Mouse (Mus musculus) olfactory bulb, adult 2 months (tissue): ENCODE results near the gene Acsl4. TPM values are rescaled to one million over a fixed set of nuclear protein-coding genes. Genes with fewer than 3 reads are reported as not detected.

Experiments
- H3K27ac ChIP-seq: fragments of 200-500 bp; 2 replicates; pipeline ENCODE4 v1.5.1; 2012; ENCODE audit warnings: low read depth, low read length; ENCODE audit not compliant: insufficient read depth
- H3K4me1 ChIP-seq: fragments of 200-500 bp; 2 replicates; pipeline ENCODE4 v1.6.1; 2012; ENCODE audit warnings: low read length; ENCODE audit not compliant: control insufficient read depth, insufficient read depth
- H3K4me3 ChIP-seq: fragments of 200-500 bp; 2 replicates; pipeline ENCODE4 v1.5.1; 2012; ENCODE audit warnings: mild to moderate bottlenecking, low read depth, low read length, moderate library complexity; ENCODE audit not compliant: insufficient read depth
- CTCF ChIP-seq: fragments of 200-500 bp; IDR thresholded peaks from 2 replicates; pipeline ENCODE4 v1.5.1; 2012; ENCODE audit warnings: low read depth, mild to moderate bottlenecking, low read length, moderate library complexity; ENCODE audit not compliant: insufficient read depth
- POLR2A ChIP-seq: fragments of 200-500 bp; IDR thresholded peaks from 2 replicates; pipeline ENCODE4 v1.6.1; 2012; ENCODE audit warnings: mild to moderate bottlenecking, low read depth, low read length, moderate library complexity; ENCODE audit not compliant: insufficient read depth
- whole genome bisulfite sequencing: fragments of 180-500 bp; shearing (Covaris S2); methylation state at CpG from one replicate; pipeline ENCODE4 v1.1.7; 2018; 5-methylcytosine and 5-hydroxymethylcytosine counted together
- polyA plus RNA-seq: library from polyadenylated mRNA; stranded (reverse); fragments of >200 nt; gene quantifications from 2 replicates; pipeline ENCODE4 v1.2.4, GENCODE M21; 2012; ENCODE audit warnings: low replicate concordance; ENCODE audit not compliant: missing spikeins, insufficient read depth, insufficient read length

The Acsl4 gene
- polyA plus RNA-seq, 1 experiment, result not detected

GRCm38 (mm10) chrX:142315270-142315669 is 75.1 kb downstream of the Acsl4 start:
- Histone ChIP-seq H3K27ac (no peak overlapping the region), H3K4me1 (no peaks in the 10 kb centered on the region), H3K4me3 (no peak overlapping the region)
- TF ChIP-seq CTCF, result no peak
- TF ChIP-seq POLR2A, result no peak
- WGBS, result 81% methylated on average over 8 of the region's 8 CpGs

- Histone ChIP-seq H3K4me1 (no peaks in the 10 kb centered on the region), H3K27ac (no peak overlapping the region), H3K4me3 (0 out of 2 replicates have a peak overlapping the region, but pooled peaks have one; percentile 3)
- 54% methylated on average over 11 of the region's 11 CpGs for WGBS
- no peak for TF ChIP-seq POLR2A
- TF ChIP-seq CTCF, result no peak
Observed at GRCm38 (mm10) chrX:142314307-142315024, 75.9 kb downstream of the Acsl4 start.

DNA sequence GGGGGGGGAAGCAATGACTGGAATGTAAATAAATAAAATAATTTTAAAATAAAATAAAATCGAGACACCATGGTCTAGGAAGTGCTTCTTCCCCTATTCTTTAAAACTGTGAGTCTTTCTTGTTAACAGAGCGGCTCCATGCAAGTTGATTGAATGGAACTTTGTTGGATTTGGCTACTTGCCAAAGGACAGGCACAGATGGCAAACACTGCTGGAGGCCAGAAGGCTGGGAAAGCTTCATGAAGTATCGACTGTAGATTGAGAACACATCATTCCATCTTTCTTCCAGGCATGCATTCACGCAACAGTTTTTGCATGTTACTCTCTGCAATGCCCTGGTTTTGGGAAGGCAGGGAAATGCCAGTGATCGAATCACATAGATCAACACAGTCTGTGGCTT is 79.9 kb downstream of the Acsl4 start:
- 52% methylated on average over 5 of the region's 5 CpGs for WGBS
- Histone ChIP-seq H3K4me3 (no peak overlapping the region), H3K4me1 (peaks cover 2% of the 10 kb centered on the region; the same call in 1 of the 2 replicates), H3K27ac (no peak overlapping the region)
- TF ChIP-seq CTCF (no peak), POLR2A (no peak)

DNA sequence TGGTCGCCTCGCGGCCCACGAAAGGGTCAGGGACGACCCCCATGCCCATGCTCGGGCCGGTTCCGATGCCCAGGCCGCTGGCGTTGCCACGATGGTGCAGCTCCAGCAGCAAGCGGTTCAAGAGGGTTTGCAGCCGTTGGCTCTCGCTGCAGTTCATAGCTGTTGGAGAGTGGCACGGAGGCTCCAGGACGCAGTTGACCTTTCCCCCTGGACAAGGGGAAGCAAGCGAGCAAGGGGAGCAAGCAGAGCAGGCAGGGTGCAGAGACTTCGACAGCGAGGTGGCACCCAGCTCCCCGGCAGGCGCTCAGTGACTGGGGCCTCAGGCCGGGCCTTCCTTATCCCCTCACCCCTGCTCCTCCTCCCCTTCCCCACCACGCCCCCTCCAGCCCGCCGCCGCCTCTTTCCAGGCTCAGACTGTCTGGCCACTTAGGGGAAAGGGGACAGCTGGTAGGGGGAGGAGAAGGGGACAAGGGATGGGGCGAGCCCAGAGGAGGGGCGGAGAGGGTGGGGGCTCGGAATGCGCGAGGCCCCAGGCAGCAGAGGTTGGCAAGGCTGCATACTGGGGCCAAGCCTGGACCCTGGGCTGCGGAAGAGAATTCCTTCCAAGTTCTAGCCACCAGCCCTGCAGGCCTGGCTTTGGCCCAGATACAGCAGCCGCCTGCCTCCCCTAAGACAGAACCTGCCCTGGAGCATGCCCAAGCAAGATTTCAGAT is 84.3 kb downstream of the Acsl4 start, which contains the start of gene Kcne1l:
Gene Kcne1l (minus strand): TSS at position 426 of the 713 bp plus-strand sequence.
- Histone ChIP-seq H3K4me3 (no peak within 1 kb of the TSS), H3K27ac (no peak within 1 kb of the TSS), H3K4me1 (peaks cover 2% of the 10 kb centered on the region; the same call in 1 of the 2 replicates)
- TF ChIP-seq CTCF, result no peak
- no peak for TF ChIP-seq POLR2A
- WGBS, result 28% methylated on average over 31 of the region's 33 CpGs

DNA sequence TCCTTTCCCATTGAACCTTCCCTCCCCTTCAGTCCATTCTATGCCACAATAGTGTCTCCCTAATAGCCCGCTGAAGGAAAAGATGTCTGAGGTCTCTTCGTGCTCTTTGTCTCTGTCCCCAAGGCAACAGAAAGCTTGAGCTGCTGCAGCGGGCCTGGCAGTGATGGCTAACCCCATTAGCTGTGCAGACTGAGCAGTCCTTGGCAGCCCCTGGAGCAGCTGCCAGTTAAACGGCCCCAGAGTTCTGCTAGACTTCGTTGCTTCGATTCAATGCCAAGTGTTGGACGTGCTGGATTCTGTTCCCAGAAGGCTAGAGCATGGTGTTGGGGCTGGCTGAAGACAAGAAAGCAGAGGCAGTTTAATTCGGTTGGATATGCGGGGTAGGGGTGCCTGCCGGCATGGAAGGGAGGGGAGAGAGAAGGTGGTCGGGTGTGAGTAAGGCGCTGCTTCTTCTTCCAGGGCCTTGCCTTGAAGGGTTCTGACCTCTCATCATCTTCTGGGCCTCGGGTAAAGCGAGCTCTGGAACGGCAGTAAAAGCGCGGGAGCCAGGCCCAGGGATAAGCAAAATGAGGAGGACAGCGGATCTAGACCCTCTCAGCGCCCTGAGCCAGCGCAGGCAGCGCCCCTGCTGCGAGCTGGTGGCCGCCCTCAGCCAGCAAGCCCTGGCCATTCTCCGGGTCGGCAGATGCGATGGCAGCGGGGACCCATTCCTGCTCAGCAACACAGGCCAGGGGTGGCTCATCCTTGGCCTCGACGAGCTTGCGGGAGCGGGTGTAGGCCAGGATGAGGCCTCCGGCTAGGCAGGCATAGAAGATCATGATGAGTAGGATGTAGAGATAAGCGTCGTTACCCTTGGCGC is 85.1 kb downstream of the Acsl4 start:
- TF ChIP-seq CTCF (no peak), POLR2A (no peak)
- Histone ChIP-seq H3K4me1 (peaks cover 2% of the 10 kb centered on the region; the same call in 1 of the 2 replicates), H3K4me3 (no peak overlapping the region), H3K27ac (no peak overlapping the region)
- 52% methylated on average over 35 of the region's 35 CpGs for WGBS

GRCm38 (mm10) chrX:142304592-142304991 is 85.7 kb downstream of the Acsl4 start:
- peaks cover 2% of the 10 kb centered on the region; the same call in 1 of the 2 replicates for H3K4me1 ChIP-seq
- H3K27ac ChIP-seq, result no peak overlapping the region
- TF ChIP-seq POLR2A, result no peak
- TF ChIP-seq CTCF, result no peak
- H3K4me3 ChIP-seq, result no peak overlapping the region

GRCm38 (mm10) chrX:142303456-142303855 is 86.9 kb downstream of the Acsl4 start:
- 30% methylated on average over 2 of the region's 2 CpGs for WGBS
- Histone ChIP-seq H3K4me1 (peaks cover 2% of the 10 kb centered on the region; the same call in 1 of the 2 replicates), H3K4me3 (no peak overlapping the region), H3K27ac (no peak overlapping the region)
- TF ChIP-seq POLR2A (no peak), CTCF (no peak)

DNA sequence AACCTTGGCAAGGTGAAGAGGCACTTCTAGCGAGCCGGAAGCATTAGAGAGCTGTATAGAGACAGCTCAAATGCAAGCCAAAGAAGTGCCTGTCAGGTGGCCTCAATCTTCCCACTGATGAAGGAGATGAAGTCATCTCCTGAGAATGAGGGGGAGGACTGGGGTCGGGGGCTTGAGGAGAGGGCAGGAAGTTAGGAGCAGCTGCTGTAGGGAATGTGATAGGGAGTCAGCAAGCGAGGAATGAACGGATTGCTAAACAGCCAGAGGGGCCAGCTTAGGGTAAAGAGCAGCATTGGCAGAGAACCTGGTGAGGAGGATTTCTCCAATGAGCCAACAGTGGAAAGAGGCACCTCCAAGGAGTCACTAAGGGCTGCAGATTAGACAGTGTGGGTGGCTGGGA is 104.4 kb downstream of the Acsl4 start:
- TF ChIP-seq POLR2A (no peak), CTCF (no peak)
- H3K27ac ChIP-seq, result no peak overlapping the region
- H3K4me3 ChIP-seq, result no peak overlapping the region
- WGBS, result 65% methylated on average over 5 of the region's 5 CpGs
- no peaks in the 10 kb centered on the region for H3K4me1 ChIP-seq

DNA sequence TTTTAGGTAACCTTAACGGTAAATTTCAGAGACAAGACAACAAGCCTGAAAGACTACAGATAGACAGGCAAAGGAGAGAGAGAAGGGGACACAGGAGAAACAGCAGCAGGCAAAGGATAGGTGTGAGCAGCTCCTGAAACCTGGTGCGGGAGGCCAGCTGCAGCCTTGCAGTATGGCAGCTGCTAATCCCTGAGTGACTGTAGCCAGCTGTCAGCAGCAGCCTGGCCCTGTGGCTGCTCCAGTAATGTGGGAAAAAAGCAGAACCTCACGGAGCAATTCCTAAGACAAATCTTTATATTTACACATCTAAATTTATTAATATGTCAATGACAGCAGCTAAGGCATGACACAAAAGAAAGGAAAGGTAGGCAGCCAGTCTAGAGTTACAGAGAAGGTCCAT is 113.8 kb downstream of the Acsl4 start:
- 73% methylated on average over 3 of the region's 3 CpGs for WGBS
- Histone ChIP-seq H3K4me1 (no peaks in the 10 kb centered on the region), H3K27ac (no peak overlapping the region), H3K4me3 (no peak overlapping the region)
- TF ChIP-seq CTCF (no peak), POLR2A (no peak)
